Mouse (Mus musculus) midbrain, embryonic 10.5 days (tissue): Measurements from ENCODE around the gene Ankrd11. TPM values are rescaled to one million over a fixed set of nuclear protein-coding genes. Genes with fewer than 3 reads are reported as not detected.

Experiments
- DNase-seq: peaks from one replicate; pipeline ENCODE4 v3.0.0-alpha.2; 2017; ENCODE audit warnings: low spot score
- H3K27ac ChIP-seq: fragments of 300-500 bp; sonication (generic); replicated peaks from 2 replicates; pipeline ENCODE4 v1.5.1; 2016; ENCODE audit warnings: mild to moderate bottlenecking
- H3K27me3 ChIP-seq: fragments of 300-500 bp; sonication (generic); 2 replicates; pipeline ENCODE4 v1.6.1; 2016; ENCODE audit warnings: low read depth, mild to moderate bottlenecking; ENCODE audit not compliant: poor library complexity, severe bottlenecking
- H3K36me3 ChIP-seq: fragments of 300-500 bp; sonication (generic); 2 replicates; pipeline ENCODE4 v1.6.1; 2016; ENCODE audit warnings: mild to moderate bottlenecking, moderate library complexity
- H3K4me1 ChIP-seq: fragments of 300-500 bp; sonication (generic); 2 replicates; pipeline ENCODE4 v1.6.1; 2016
- H3K4me3 ChIP-seq: fragments of 300-500 bp; sonication (generic); 2 replicates; pipeline ENCODE4 v1.5.1; 2016; ENCODE audit warnings: mild to moderate bottlenecking, moderate library complexity
- H3K9me3 ChIP-seq: fragments of 300-500 bp; sonication (generic); replicated peaks from 2 replicates; pipeline ENCODE4 v1.6.1; 2016; ENCODE audit warnings: mild to moderate bottlenecking
- WGBS: fragments of 180-500 bp; shearing (Covaris S2); methylation state at CpG from one replicate; pipeline ENCODE4 v1.1.7; 2016; 5-methylcytosine and 5-hydroxymethylcytosine counted together
- polyA plus RNA-seq: library from polyadenylated mRNA; unstranded; fragments of >200 nt; fragmentation: Nextera tagmentation; extraction: Ambion mirVana; gene quantifications from 2 replicates; pipeline ENCODE4 v1.2.1, GENCODE M21; 2016

The Ankrd11 gene
- polyA plus RNA-seq, 1 experiment from 2014 or later = 29.5 TPM

GRCm38 (mm10) chr8:122942803-122943713, 99.0 kb downstream of the Ankrd11 start:
- no peak overlapping the region for H3K27ac ChIP-seq
- peaks cover 11% of the 10 kb centered on the region for H3K4me1 ChIP-seq
- no peak overlapping the region for H3K4me3 ChIP-seq
- no peaks in the 10 kb centered on the region for H3K27me3 ChIP-seq
- 89% methylated on average over 9 of the region's 9 CpGs for WGBS
- H3K36me3 ChIP-seq = 0 out of 2 replicates have a peak, but pooled peaks cover 2% of the 10 kb centered on the region
- DNase-seq = no peak
- no peaks in the 10 kb centered on the region for H3K9me3 ChIP-seq

- H3K27ac ChIP-seq = no peak overlapping the region
Observed at GRCm38 (mm10) chr8:122938591-122938990, 103.5 kb downstream of the Ankrd11 start.

GRCm38 (mm10) chr8:122938170-122938569, 103.9 kb downstream of the Ankrd11 start:
- WGBS = 70% methylated on average over 3 of the region's 3 CpGs
- H3K27ac ChIP-seq = no peak overlapping the region

More at GRCm38 (mm10) chr8:122938591-122938990, 103.5 kb downstream of the Ankrd11 start:
- Histone ChIP-seq H3K9me3 (no peaks in the 10 kb centered on the region), H3K4me1 (peaks cover 14% of the 10 kb centered on the region), H3K4me3 (no peak overlapping the region), H3K36me3 (0 out of 2 replicates have a peak, but pooled peaks cover 2% of the 10 kb centered on the region), H3K27me3 (no peaks in the 10 kb centered on the region)
- no peak for DNase-seq
- WGBS = 59% methylated on average over 4 of the region's 4 CpGs

GRCm38 (mm10) chr8:122937545-122938053, 104.5 kb downstream of the Ankrd11 start:
- Histone ChIP-seq H3K4me1 (peaks cover 14% of the 10 kb centered on the region), H3K9me3 (no peaks in the 10 kb centered on the region), H3K4me3 (no peak overlapping the region), H3K27me3 (no peaks in the 10 kb centered on the region), H3K36me3 (0 out of 2 replicates have a peak, but pooled peaks cover 2% of the 10 kb centered on the region), H3K27ac (no peak overlapping the region)
- no peak for DNase-seq
- WGBS = 93% methylated on average over 2 of the region's 2 CpGs

More at GRCm38 (mm10) chr8:122938170-122938569, 103.9 kb downstream of the Ankrd11 start:
- H3K27me3 ChIP-seq = no peaks in the 10 kb centered on the region
- H3K4me3 ChIP-seq = no peak overlapping the region
- 0 out of 2 replicates have a peak, but pooled peaks cover 2% of the 10 kb centered on the region for H3K36me3 ChIP-seq
- H3K9me3 ChIP-seq = no peaks in the 10 kb centered on the region
- H3K4me1 ChIP-seq = peaks cover 14% of the 10 kb centered on the region
- no peak for DNase-seq

GRCm38 (mm10) chr8:122935912-122936311, 106.2 kb downstream of the Ankrd11 start:
- H3K36me3 ChIP-seq = 0 out of 2 replicates have a peak, but pooled peaks cover 1% of the 10 kb centered on the region
- no peaks in the 10 kb centered on the region for H3K27me3 ChIP-seq
- DNase-seq = no peak
- peaks cover 21% of the 10 kb centered on the region for H3K4me1 ChIP-seq
- WGBS = 92% methylated on average over 3 of the region's 3 CpGs
- no peaks in the 10 kb centered on the region for H3K9me3 ChIP-seq
- no peak overlapping the region for H3K27ac ChIP-seq
- no peak overlapping the region for H3K4me3 ChIP-seq

GRCm38 (mm10) chr8:122935118-122935517, 107.0 kb downstream of the Ankrd11 start:
- WGBS = 84% methylated on average over 1 of the region's 1 CpGs
- H3K27ac ChIP-seq = no peak overlapping the region
- DNase-seq = no peak

GRCm38 (mm10) chr8:122933973-122934372, 108.1 kb downstream of the Ankrd11 start:
- Histone ChIP-seq H3K27ac (no peak overlapping the region), H3K4me3 (no peak overlapping the region), H3K27me3 (no peaks in the 10 kb centered on the region), H3K36me3 (no peaks in the 10 kb centered on the region), H3K9me3 (no peaks in the 10 kb centered on the region), H3K4me1 (peaks cover 18% of the 10 kb centered on the region)
- no peak for DNase-seq

More at GRCm38 (mm10) chr8:122935118-122935517, 107.0 kb downstream of the Ankrd11 start:
- Histone ChIP-seq H3K9me3 (no peaks in the 10 kb centered on the region), H3K36me3 (no peaks in the 10 kb centered on the region), H3K4me3 (no peak overlapping the region), H3K27me3 (no peaks in the 10 kb centered on the region), H3K4me1 (peaks cover 21% of the 10 kb centered on the region)

GRCm38 (mm10) chr8:122932561-122932959, 109.5 kb downstream of the Ankrd11 start:
- H3K4me1 ChIP-seq = peaks cover 7% of the 10 kb centered on the region
- H3K27ac ChIP-seq = no peak overlapping the region
- H3K27me3 ChIP-seq = no peaks in the 10 kb centered on the region
- no peaks in the 10 kb centered on the region for H3K9me3 ChIP-seq
- 0 out of 2 replicates have a peak, but pooled peaks cover 11% of the 10 kb centered on the region for H3K36me3 ChIP-seq
- no peak overlapping the region for H3K4me3 ChIP-seq
- no peak for DNase-seq
- 94% methylated on average over 2 of the region's 2 CpGs for WGBS

- 80% methylated on average over 3 of the region's 3 CpGs for WGBS
- no peak overlapping the region for H3K27ac ChIP-seq
- H3K4me3 ChIP-seq = no peak overlapping the region
- H3K9me3 ChIP-seq = no peaks in the 10 kb centered on the region
- peaks cover 7% of the 10 kb centered on the region for H3K4me1 ChIP-seq
- H3K27me3 ChIP-seq = no peaks in the 10 kb centered on the region
- DNase-seq = no peak
- peaks cover 17% of the 10 kb centered on the region; the same call in 1 of the 2 replicates for H3K36me3 ChIP-seq
Observed at GRCm38 (mm10) chr8:122931834-122932560, 110.1 kb downstream of the Ankrd11 start.

GRCm38 (mm10) chr8:122928631-122929224, 113.3 kb downstream of the Ankrd11 start:
- Histone ChIP-seq H3K36me3 (peaks cover 20% of the 10 kb centered on the region; the same call in 1 of the 2 replicates), H3K4me1 (peaks cover 13% of the 10 kb centered on the region), H3K27ac (no peak overlapping the region), H3K4me3 (no peak overlapping the region), H3K9me3 (no peaks in the 10 kb centered on the region), H3K27me3 (no peaks in the 10 kb centered on the region)
- no peak for DNase-seq
- 92% methylated on average over 7 of the region's 7 CpGs for WGBS

- Histone ChIP-seq H3K4me1 (peaks cover 17% of the 10 kb centered on the region), H3K27me3 (no peaks in the 10 kb centered on the region), H3K36me3 (peaks cover 20% of the 10 kb centered on the region; the same call in 1 of the 2 replicates), H3K4me3 (no peak overlapping the region), H3K27ac (no peak overlapping the region), H3K9me3 (no peaks in the 10 kb centered on the region)
- DNase-seq = no peak
- WGBS = 90% methylated on average over 3 of the region's 3 CpGs
Observed at GRCm38 (mm10) chr8:122927841-122928240, 114.2 kb downstream of the Ankrd11 start.

GRCm38 (mm10) chr8:122926782-122927181, 115.3 kb downstream of the Ankrd11 start:
- Histone ChIP-seq H3K4me3 (no peak overlapping the region), H3K4me1 (peaks cover 13% of the 10 kb centered on the region), H3K27ac (no peak overlapping the region), H3K36me3 (peaks cover 20% of the 10 kb centered on the region; the same call in 1 of the 2 replicates), H3K27me3 (no peaks in the 10 kb centered on the region), H3K9me3 (no peaks in the 10 kb centered on the region)
- WGBS = 83% methylated on average over 7 of the region's 7 CpGs
- DNase-seq = no peak
